Mouse (Mus musculus): ENCODE measurements at regions not wholly inside any gene's neighbourhood (a gene's known extent, or its start where the extent isn't known, plus 50 kb on each side); places are given as distances from the start of the nearest gene placed in this dataset.
"Not testable (repeated sequence)": the region's sequence is repeated elsewhere in the genome, so short reads cannot be mapped to it uniquely, and the experiment has no call there.

DNA sequence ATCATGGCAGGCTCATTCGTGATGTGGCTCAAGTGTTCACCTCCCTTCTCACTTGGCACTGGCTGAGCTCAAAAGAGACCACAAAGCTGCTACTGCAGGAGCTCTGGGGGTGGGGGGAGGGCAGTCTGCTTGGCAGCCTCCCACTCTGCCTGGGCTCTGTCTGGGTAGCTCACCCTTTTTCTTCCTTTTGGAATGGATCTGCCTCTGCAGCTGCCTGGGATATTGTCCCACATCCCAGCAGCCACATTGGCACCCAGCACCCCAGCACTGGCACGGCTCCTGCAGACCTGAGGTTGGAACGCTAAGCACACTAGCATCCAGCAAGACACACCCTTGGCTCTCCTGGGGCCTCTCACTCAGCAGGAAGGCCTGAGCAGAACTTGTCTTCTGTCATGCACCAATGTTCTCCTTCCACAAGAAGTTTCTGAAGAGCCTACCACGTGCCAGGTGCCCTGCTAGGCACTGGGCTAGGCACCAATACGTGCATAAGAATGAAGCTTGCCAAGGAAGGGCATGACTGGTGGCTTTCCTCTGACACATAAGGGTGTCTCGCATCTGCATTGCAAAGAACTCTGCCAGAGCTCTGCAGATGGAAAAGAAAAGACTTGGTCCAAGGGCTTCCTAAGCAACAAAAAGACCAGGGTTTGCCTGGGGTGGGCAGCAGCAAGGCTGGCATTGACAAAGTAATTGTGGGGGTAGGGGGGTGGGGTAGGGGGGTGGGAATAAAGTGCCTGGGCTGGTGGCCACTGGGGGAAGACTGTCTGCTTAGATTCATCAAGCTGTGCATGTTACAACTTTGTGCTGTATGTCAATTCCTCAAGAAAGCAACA is 112.1 kb upstream of the Sipa1l1 start:
- not testable (repeated sequence) for DNase-seq

DNA sequence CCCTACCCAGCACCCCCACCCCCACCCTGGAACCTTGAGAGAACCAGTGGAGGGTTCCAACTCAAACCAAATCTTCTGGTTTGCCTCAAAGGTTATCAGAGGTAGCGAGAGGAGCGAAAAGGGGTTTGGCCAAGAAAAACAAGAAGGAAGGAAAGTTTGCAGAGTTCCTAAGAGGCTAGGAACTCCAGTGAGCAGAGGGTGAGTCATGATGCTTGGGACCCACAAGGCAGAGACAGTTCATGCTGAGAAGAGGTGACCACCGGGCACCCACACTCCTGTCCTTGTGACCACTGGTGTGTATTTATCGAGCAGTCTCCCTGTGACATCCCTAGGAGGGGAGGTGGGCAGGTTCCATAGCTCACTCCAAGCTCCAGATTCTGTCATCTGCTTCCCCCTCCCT is 104.1 kb upstream of the Sipa1l1 start:
- DNase-seq = no peak

DNA sequence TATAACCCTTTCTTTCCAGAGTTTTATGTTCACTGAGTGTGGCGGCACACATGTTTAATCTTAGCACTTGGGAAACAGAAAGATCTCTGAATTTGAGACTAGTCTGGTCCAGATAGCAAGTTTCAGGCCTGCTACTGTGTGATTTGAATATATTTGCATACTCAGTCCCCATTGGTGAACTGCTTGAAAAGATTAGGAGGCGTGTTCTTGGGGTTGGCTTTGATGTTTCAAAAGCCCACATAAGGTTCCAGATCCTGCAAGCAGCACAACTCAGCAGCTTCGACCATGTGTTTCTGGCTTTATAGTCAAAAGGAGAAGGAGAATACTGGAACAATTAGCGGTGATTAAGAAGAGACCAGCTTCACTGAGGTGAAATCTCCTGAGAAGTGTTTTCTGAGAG is 102.3 kb upstream of the Sipa1l1 start:
- DNase-seq = no peak

DNA sequence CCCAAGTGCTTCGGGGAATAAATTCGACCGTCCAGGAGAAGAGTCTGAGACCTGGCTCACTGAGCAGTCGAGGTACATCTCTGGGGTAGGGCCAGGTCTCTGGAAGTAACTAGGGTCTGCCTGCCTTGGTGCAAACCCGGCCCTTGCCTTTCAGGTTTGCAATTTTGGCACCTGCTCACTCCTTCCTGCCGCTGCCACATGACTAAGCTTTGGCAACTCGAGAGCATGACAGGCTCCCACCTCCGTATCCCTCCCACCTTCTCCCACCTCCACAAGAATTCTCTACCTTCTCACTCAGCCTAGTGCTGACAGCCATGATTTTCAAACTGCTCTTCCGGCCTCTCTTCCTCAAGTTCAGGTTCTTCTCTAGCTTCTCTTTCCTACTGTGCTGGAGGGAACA is 99.5 kb upstream of the Sipa1l1 start:
- no peak for DNase-seq

DNA sequence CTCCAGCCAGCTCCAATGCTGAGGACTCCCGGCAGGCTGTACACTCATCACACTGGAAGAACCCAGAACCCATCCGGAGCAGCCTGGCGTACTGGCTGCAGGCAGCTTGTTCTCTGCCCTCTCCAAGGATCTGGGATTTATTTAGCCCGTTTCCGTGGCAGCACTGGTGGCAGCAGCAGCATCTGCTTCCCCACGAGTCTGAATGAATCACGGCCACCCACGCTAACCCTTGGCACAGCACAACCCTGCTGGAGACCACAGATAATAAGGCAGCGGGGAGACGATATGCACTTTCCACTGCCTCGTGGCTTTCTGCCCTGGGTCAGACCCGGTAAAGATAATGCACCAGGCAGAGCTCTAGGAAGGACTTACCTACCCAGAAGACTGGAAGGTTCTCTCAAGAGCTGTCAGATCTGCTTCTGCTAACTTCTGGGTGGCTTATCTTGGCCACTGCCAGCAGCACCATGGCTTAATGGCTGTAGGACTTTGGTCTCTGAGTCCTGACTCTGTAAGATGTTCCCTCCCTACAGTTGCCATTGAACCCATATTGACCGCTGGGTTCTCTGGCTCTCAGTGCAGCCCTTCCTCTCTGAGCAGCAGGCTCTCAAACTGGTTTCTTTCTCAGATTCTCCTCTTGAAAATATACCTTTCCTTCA is 96.2 kb upstream of the Sipa1l1 start:
- DNase-seq = peak; percentile 74

DNA sequence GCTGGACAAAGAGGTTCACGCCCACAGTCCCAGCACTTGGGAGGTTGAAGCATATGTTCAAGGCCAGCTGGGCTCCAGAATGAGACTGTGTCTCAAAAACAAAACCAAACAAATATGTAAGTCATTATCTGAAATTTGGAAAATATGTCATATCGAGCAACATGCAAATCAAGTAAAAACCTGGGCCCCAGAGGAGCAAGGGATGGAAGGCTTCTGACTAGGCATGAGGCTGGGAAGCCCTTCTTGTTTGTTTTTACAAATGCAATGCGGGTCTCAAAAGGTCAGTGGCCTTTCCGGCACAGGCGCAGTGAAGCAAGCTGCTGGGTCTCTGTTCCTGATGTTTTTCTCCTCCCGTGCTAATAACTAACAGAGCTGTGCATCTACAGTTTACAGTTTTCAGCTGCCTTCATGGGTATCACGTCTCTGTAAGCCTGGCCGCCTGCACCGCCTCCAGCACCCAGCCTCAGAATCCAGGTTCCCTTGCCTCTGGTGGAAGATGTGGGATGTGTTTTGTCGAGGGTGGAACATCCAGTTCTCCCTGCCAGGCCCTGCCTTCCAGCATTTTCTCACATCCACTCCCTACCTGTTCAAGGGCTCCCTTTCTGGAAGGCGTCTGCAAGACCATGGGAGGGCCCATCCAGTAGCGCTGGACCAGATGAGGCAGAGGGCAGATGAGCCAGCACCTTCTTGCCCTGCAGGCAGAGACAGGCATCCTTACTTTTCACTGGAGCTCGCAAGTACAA is 93.5 kb upstream of the Sipa1l1 start:
- no peak for DNase-seq

DNA sequence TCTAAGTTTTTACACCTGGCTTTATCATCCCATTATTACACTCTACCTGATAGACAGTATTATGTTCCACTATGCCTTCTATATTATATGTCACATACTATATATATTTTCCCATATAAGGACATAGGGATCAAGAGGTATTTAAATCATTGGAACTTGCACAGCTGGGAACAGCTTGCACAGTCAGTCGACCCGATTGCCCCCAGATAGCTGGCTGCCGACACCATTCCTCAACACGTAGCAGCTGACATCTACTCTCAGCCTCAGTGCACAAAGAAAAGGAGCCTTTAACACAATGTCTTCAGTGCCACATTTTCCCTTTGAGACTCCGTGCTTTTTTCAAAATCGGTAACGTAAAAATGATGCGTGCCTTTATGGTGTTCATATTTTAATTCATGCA is 92.4 kb upstream of the Sipa1l1 start:
- no peak for DNase-seq

DNA sequence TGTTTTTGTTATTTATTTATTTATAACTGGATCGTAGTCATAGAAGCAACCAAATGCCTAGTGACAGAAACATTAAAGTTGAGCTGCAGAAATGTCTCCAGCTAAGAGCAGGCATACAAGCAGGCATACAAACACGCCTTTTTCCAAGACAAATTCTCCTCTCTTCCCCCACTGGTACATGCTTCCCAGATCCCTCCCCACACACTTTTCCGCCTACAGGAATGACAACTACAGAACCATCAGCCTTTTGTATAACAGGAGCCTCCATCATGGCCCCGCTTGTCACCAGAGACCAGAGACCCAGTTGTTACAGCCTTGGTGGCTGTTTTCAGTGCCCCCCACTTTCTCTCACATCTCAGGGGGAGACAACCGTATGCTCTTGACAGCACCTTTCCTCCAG is 91.2 kb upstream of the Sipa1l1 start:
- DNase-seq = no peak

DNA sequence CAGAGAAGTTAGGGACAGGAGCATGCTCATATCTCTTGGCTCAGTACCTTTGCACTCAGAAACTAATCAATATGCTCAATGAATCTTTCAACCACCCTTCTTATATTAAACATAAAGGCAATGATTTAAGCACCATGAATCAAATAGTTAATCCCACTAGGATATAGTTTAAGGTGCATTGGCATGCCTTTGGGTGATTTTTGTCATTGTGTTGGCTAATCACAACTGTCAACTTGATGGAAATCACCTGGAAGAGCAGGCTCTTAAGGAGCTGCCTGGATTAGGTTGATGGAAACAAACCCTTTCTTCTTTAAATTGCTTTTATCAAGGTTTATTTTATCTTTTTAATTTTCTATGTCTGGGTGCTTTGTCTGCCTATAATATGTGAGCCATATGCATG is 90.4 kb upstream of the Sipa1l1 start:
- DNase-seq = no peak

DNA sequence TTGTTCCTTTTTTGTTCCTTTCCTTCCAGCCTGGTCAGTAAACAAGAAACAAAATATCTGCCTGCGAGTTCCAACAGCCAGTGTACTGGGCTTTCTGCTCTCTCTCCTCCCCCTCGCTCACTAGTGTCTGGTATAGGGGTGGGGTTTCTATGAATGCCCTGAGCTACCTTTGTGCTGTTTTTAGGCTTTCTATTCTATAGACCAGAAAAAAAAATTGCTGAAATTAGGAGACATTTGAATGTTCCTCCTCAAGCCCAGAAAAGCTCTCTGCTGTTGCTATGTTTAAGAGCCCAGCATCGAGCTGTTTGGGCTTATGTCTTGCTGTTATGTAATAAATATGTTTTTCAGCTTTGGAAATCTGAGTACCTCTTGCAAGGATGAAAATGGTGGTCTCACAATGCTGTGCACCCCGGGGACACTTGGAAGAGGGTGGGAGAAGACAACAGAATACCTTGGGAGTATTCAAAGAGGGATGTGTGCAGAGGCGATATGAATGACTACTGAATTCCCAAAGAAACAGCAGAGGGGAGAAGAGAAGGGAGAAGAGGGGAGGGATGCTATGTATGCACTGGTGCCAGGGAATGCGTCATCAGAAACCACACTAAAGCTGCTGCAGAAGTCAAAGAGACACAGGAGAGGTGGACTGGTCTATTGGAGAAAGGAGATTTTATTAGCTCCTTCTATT is 88.8 kb upstream of the Sipa1l1 start:
- DNase-seq = no peak

DNA sequence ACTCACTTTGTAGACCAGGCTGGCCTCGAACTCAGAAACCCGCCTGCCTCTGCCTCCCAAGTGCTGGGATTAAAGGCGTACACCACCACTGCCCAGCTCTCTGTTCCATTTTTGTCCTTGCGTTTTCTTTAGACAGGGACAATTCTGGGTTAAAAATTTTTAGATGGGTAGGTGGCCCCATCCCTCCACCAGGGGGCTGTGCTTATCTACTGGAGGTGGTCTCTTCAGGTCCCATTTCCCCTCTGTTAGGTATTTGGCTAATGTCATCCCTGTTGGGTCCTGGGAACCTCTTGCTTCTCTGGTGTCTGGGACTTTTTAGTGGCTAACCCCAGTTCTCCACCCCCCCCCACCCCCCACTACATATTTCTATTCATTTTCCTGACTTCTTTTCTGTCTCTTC is 86.5 kb upstream of the Sipa1l1 start:
- DNase-seq = not testable (repeated sequence)

DNA sequence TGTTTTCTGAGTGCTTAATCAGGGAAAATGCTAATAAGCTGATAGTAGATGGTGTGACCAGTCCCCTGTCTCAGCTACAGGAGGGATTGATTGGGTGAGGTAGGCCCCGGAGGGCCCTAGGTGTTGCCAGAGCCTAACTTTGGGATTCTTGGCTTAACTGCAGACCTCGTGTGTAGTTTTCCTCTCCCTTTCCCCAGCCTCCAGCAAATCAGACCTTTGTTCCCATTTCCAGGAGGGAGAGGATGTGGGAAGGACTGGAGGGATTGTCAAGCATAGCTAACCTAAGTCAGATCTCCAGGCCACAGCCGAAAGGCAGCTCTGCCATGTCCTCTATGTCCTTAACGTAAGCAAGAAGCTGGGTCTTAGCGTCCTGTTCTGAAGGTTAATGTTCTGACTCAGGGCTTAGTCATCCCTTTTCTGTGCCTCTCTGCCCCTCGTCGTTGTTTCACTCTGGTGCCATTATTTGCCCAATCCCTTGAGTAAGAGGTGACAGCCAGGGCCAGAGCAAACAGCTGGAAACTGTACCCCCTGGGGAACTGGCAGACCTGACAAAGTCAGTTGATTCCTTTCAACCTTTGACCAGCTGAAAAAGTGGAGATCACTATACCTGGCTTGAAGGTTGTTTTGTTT is 83.2 kb upstream of the Sipa1l1 start:
- DNase-seq = no peak

DNA sequence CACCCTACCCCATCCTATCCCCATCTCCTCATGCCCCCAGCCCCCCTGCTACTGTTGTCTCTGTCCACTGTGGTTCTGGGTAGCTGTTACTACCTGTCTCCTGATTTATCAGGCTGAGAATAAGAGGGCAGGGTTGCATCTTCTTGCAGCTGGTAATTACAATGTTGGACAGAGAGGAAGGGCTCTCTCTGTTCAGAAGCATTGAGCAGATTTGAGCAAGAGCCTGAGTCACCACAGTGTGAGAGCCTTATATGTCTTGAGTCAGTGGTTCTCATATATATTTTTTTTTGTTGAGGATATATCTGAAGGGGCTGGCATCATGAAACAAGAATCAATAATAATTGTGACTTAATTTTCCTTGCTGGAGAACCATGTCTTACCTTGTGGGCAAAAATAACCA is 82.7 kb upstream of the Sipa1l1 start:
- DNase-seq = no peak

DNA sequence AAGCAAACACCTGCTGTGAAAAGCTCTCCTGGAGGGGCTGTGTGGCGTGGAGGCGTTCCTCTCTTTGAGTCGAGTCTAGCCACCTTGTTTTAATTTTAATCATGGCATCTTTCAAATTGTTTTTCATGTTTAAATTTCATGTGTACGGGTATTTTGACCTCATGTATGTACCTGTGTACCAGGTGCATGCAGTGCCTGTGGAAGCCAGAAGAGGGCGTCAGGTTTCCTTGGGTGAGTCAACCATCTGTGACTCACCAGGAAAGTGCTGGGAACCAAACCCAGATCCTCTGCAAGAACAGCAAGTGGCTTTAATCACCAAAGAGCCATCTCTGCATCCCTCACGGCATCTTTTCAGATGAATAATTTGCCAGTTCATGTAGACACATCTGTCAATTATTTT is 79.8 kb upstream of the Sipa1l1 start:
- no peak for DNase-seq

DNA sequence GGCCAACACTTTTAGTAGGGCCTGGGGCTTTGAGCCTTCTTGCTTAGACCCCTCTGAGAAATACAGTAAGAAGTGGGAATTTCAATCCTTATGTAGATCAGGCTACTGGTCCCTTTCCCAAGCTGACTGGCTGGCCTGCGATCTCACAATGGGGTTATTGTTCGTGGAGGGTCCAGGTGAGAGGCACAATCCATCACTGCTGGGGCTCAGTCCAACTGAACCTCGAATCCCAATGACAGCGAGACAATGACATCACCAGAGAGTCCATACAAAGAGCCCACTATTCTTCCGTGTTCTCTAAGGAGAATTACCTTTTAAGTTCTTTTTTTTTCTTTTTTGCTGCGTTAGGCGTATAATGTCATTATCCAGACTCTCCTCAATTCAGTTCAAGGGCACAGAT is 75.8 kb upstream of the Sipa1l1 start:
- DNase-seq = no peak

DNA sequence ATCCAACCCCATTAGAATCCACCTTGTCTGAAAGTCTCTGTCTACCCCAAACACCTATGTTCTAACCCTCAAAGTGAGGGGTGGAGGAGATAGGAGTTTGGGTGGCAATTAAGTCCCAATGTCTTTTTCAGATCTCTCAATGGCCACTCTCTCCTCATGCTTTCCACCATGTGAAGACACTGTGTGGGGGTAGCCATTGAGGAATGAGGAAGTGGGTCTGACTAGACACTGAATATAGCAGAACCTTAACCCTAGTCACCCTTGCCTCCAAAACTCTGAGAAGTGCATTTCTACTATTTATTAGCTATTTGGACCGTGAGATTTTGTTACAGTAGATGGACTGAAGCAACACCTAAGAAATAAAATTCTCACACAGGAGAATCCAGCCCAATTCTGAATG is 73.7 kb upstream of the Sipa1l1 start:
- DNase-seq = no peak

DNA sequence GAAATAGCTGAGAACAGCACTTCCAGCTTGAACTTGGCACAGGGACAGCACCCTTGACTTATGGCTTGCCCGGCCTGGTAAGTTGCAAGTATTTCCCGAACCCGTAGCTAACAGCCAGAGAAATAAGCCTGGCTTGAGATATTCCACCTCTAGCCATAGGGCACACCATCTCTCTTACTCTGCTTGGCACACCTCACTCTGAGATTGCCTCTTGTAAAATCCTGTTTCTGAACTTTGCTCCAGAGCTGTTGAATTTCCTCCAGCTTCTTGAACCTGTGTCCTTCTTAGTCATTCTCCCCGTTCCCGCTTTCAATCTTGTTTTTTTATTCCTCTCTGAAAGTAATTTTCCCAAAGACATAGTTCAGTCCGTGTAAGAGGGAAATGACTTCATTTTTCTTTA is 72.0 kb upstream of the Sipa1l1 start:
- DNase-seq = no peak

DNA sequence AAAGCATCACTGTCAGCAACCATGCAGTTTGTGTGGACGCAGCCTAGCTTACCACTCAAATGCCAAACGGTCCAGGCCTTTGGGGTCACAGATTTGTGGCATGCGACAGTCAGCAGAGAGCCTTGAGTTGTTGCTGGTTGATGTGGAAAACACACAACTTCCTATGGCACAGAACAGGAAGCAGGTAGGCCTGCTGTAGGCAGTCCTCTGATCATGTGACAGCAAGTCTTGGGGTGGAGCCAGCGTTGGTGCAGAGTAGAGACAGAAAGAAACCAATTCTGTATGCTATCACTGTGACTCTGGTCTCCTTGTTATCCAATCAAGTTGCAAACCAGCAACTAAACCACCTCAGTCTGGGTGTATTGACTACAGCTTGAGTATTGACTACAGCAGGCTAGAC is 71.5 kb upstream of the Sipa1l1 start:
- DNase-seq = no peak

DNA sequence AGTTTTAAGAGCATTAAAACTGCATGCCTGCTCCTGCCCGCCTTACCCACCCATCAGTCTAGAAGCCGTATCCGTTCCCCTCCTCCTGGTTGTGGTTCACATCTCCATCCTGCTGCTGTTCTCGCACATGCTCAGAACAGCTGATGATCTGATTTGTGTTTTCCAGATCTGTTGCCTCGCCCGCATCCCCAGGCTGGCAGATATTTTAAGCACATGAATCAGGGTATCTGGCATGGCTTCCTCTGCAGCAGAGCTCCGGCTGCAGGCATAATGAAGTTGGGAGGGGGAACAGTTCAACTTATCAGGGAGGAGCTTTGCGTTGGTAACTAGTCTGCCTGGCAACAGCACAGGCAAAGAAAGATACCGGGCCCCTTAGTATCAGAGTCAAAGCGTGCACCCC is 64.9 kb upstream of the Sipa1l1 start:
- DNase-seq = peak; percentile 50

DNA sequence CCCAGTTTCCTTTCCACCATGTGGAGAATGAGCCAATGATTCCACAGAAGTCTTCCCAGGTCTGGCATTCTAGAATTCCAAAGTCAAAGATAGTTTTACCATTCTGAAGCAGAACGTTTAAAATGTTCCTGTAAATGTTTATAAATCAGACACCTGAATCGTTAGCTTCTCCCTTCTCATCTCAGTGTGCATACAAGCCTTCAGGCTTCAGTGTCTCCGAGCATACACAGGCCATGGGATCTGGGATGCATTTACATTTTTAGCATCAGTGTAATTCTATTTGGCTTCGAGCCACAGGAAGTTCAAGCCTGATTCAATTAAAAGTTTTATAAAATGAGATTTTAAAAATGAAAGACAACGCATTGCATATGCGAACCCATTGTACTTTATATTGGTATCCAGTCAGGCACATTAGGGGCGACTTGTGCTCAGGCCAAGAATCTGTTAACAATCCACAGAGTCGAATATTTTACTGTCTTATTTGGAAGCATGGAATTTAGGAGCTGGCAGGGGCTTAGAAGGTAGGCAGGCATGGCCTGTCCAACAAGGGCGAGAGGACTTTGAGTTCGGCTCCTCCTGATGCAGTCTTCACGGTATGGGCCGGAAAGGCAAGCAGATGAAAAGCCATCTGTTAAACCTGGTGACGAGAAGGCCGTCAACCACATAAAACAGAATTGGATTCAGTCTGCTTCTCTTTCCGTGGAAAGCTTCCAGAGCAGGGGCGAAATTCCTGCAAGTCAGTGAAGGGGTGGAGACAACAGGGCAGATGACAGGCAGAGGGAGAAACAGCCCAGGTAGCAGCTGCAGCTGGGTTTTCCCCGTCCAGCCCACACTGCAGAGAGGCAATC is 63.7 kb upstream of the Sipa1l1 start:
- peak; percentile 52 for DNase-seq

DNA sequence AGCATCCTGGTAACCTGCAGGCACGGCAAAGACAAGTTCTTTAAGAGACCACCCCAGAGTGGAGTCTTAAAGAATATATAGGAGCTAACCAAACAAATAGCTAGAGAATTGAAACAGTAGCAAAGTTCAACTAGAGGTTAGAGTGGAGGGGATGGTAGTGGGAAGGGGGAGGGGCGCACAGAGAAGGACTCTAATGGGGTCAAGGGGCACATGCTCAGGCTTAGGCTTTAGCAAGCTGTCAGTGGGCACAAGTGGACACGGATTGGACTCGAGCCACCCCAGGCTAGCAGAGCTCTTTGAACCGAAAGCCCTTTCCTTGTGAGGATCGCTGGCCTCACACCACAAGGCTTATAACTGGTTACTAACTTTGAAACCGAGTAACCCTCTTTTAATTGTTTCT is 53.4 kb upstream of the Sipa1l1 start:
- no peak for DNase-seq
